Mouse (Mus musculus) ES-CJ7 (cell line): ENCODE measurements around the gene Klhl5.
A peak's percentile ranks its signal among the peaks of the same experiment; 100 is the strongest.

Experiments used
- DNase-seq: peaks from one replicate; pipeline ENCODE4 v3.0.0; 2011; ENCODE audit warnings: low read depth, low spot score

The Klhl5 gene

GRCm38 (mm10) chr5:65106876-65107772 lies at the start of gene Klhl5:
TSS of gene Klhl5 (plus strand) at chr5:65107539.
- DNase-seq: peak; percentile 86

- peak; percentile 92 for DNase-seq
Observed at GRCm38 (mm10) chr5:65057596-65057995, 49.7 kb upstream of the Klhl5 start.

- DNase-seq: peak; percentile 63
Observed at GRCm38 (mm10) chr5:65059806-65060205, 47.5 kb upstream of the Klhl5 start.

- DNase-seq: no peak
Observed at GRCm38 (mm10) chr5:65062236-65062635, 45.1 kb upstream of the Klhl5 start.

GRCm38 (mm10) chr5:65063266-65063665 lies 44.1 kb upstream of the Klhl5 start:
- no peak for DNase-seq

- no peak for DNase-seq
Observed at GRCm38 (mm10) chr5:65068166-65068565, 39.2 kb upstream of the Klhl5 start.

GRCm38 (mm10) chr5:65069872-65070271 lies 37.5 kb upstream of the Klhl5 start:
- DNase-seq: no peak

- DNase-seq: no peak
Observed at GRCm38 (mm10) chr5:65071689-65072118, 35.6 kb upstream of the Klhl5 start.

GRCm38 (mm10) chr5:65073247-65073646 lies 34.1 kb upstream of the Klhl5 start:
- DNase-seq: no peak

- DNase-seq: no peak
Observed at GRCm38 (mm10) chr5:65074693-65075092, 32.6 kb upstream of the Klhl5 start.

GRCm38 (mm10) chr5:65076087-65076486 lies 31.3 kb upstream of the Klhl5 start:
- no peak for DNase-seq

GRCm38 (mm10) chr5:65076748-65077147 lies 30.6 kb upstream of the Klhl5 start:
- DNase-seq: no peak

- peak; percentile 48 for DNase-seq
Observed at GRCm38 (mm10) chr5:65078081-65078480, 29.3 kb upstream of the Klhl5 start.

GRCm38 (mm10) chr5:65079881-65080280 lies 27.5 kb upstream of the Klhl5 start:
- no peak for DNase-seq

GRCm38 (mm10) chr5:65081836-65082235 lies 25.5 kb upstream of the Klhl5 start:
- DNase-seq: no peak

GRCm38 (mm10) chr5:65086522-65086921 lies 20.8 kb upstream of the Klhl5 start:
- no peak for DNase-seq

GRCm38 (mm10) chr5:65089707-65090106 lies 17.6 kb upstream of the Klhl5 start:
- no peak for DNase-seq

- no peak for DNase-seq
Observed at GRCm38 (mm10) chr5:65091184-65091858, 16.0 kb upstream of the Klhl5 start.

- no peak for DNase-seq
Observed at GRCm38 (mm10) chr5:65091921-65092320, 15.4 kb upstream of the Klhl5 start, which contains the start of gene Tmem156. TSS of gene Tmem156 (minus strand) at chr5:65092132.

GRCm38 (mm10) chr5:65093769-65094168 lies 13.6 kb upstream of the Klhl5 start:
- DNase-seq: no peak

- no peak for DNase-seq
Observed at GRCm38 (mm10) chr5:65094902-65095545, 12.3 kb upstream of the Klhl5 start.

GRCm38 (mm10) chr5:65096082-65096481 lies 11.3 kb upstream of the Klhl5 start:
- DNase-seq: no peak
